Mouse (Mus musculus): Measurements from ENCODE around the gene Rasal3. TPM values are rescaled to one million over a fixed set of nuclear protein-coding genes. Genes with fewer than 3 reads are reported as not detected.

Rasal3 gene
- 62.6 and 69.4 TPM in 2 replicates for polyA plus RNA-seq (2012)

DNA sequence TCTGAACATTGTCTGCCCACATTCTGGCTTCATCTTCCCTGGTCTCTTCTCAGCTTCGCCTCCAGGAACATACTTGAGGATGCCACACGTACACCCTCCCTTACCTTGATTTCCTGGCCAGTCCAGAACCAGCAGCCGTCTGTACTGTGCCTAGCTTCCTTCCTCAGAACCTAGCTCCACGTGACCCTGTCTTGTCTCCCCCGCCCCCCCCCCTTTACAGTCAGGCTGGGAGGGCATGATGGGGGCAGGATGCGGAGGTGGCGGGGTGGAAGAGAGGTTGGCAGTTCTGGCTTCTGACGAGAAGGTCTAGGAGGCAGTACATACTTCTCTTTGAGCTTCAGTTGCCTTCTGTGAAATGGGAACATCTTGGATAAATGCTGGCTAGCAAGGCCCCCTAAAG lies at the start of gene Rasal3:
Rasal3 (minus strand) TSS at position 167 of the 400 bp plus-strand sequence.

DNA sequence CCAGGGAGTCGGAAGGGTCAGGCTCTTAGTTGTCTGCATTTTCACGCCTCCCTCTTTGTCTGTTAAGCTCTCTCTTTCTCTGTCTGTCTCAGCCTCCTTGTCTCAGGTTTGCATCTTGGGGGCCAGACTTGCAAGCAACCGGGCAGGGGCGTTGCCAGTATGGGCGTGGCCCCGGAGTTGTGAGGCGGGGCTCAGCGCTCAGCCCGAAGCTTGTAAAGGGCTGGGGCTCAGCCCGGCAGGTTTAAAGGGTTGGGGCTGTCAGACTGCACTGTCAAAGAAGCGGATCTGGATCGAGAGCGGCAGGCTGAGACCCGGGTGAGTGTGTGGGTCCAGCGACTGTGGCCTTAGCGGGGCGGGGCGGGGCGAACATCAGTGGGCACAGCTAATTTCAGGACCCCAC lies 49.1 kb upstream of the Rasal3 start, which contains the start of gene Cyp4f39:
Cyp4f39 (plus strand) TSS at position 242 of the 400 bp plus-strand sequence.

DNA sequence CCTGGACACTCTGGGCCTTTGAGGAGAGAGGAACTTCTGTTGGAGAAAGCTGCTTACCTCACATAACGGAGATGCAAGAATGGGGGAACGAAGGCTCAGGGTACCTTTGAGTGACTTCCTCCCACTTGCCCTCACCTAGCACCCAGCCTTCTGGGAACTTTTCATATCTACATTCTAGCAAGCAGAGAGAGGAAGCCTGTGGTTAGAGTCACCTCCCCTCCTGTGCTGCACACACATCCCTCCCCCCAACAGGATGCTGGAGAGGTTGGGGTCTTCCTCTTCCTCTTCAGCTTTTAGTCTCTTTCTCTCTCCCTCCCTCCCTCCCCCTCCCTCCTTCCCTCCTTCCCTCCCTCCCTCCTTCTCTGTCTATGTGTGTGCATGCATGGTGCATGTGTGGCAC lies 20.7 kb upstream of the Rasal3 start, which contains the start of gene Pglyrp2:
Pglyrp2 (minus strand) TSS at position 134 of the 400 bp plus-strand sequence.

DNA sequence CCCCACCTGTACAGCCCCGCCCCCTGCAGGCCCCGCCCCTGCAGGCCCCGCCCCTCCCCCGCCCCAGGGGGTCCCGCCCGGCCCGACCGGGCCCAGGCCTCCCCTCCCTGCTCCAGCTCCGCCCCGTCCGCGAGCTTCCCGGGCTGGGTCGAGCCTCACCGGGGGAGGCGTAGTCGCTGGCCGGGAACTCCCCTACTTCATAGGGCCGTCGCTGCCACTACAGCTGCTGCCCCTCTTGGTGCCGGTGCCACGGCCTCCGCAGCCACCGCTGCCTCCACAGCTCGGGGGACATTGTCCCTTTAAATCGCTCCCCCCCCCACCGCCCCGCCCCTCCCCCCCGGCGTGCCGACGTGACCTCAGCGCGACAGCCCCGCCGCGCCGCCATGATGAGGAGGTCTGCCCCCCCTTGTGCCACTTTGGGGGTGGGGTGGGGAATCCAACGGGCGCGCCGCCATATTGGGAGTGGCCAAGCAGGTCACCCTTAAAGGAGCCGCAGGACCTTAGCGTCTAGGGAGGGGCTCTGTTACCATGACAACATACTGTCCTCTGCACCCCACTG lies 14.2 kb downstream of the Rasal3 start, which contains the start of gene Wiz:
Wiz (minus strand) TSS at position 339 of the 559 bp plus-strand sequence.

DNA sequence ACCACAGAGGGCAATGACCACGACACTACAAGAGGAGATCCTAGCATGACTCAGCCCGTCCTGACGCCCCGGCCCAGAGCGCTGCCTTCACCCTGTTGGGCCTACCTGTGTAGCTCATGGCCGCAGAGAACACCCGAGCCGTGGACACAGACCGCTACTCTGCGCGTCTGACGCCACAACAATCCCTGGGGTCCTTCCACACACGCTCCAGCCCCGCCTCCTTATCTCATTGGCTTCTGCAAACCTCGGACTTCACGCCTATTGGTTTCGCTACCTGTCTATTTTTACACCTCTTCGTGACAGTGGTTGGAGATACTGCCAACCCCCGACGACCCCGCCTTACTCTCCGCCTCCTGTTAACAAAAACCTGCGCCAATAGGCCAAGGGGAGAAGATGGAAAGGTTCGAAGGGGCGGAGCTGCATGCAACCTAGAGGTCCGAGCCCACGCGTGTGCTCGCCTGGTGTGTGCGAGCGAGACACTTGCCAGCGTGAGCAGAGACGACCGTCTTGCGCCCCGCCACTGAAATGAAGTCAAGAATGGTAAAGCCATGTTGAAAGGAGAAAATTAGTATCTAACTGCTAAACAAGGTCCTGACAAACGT lies 52.9 kb downstream of the Rasal3 start, which contains the start of gene Akap8l:
Akap8l (minus strand) TSS at position 226 of the 602 bp plus-strand sequence.

Other genes with a start within 250 kb of the Rasal3 start
- 0.22 and 0.44 TPM in 2 replicates for gene Notch3, start 236.7 kb downstream of the Rasal3 start, polyA plus RNA-seq (2012)
- gene Ephx3, start 214.0 kb downstream of the Rasal3 start, polyA plus RNA-seq (2012) = 0.12 TPM in 1 of 2 replicates, not detected in the other
- gene Brd4, start 118.9 kb downstream of the Rasal3 start, polyA plus RNA-seq (2012) = 241 and 382 TPM in 2 replicates
- 304 and 360 TPM in 2 replicates for gene Akap8, start 82.3 kb downstream of the Rasal3 start, polyA plus RNA-seq (2012)
- gene Akap8l, start 53.0 kb downstream of the Rasal3 start, polyA plus RNA-seq (2012) = 138 and 164 TPM in 2 replicates
- 84.1 and 101 TPM in 2 replicates for gene Wiz, start 14.1 kb downstream of the Rasal3 start, polyA plus RNA-seq (2012)
- 2.9 and 4.8 TPM in 2 replicates for gene Pglyrp2, start 20.6 kb upstream of the Rasal3 start, polyA plus RNA-seq (2012)
- gene Cyp4f39, start 49.1 kb upstream of the Rasal3 start, polyA plus RNA-seq (2012) = 0.24 and 0.26 TPM in 2 replicates
- 0.80 and 0.89 TPM in 2 replicates for gene Cyp4f17, start 102.5 kb upstream of the Rasal3 start, polyA plus RNA-seq (2012)
- gene Cyp4f16, start 133.0 kb upstream of the Rasal3 start, polyA plus RNA-seq (2012) = 3.6 and 4.7 TPM in 2 replicates
- gene Cyp4f37, start 217.7 kb upstream of the Rasal3 start, polyA plus RNA-seq (2012) = not detected in 2 replicates